Mouse (Mus musculus) right cerebral cortex, adult 2 months (tissue): Measurements from ENCODE around the gene Tut4.
A peak's percentile ranks its signal among the peaks of the same experiment; 100 is the strongest.

ENCODE experiments used
- DNase-seq, 2 experiments: peaks; one replicate each; pipeline ENCODE4 v3.0.0; 2021 to 2022; ENCODE audit warnings: low spot score in 2 of 2

The Tut4 gene

GRCm38 (mm10) chr4:108503023-108503422 is 43.8 kb downstream of the Tut4 start:
- DNase-seq = no peak

GRCm38 (mm10) chr4:108539701-108540100 is 80.5 kb downstream of the Tut4 start:
- no peak for DNase-seq

GRCm38 (mm10) chr4:108565026-108565425 is 105.8 kb downstream of the Tut4 start:
- DNase-seq = no peak

- DNase-seq = no peak
Measured at GRCm38 (mm10) chr4:108572644-108573043, 113.4 kb downstream of the Tut4 start.

- DNase-seq = peak; percentile 97 to 98
Measured at GRCm38 (mm10) chr4:108578840-108579742, 119.9 kb downstream of the Tut4 start, which contains the start of the genes Prpf38a and Orc1. TSS of gene Prpf38a (minus strand) at chr4:108579336. TSS of gene Orc1 (plus strand) at chr4:108579423.

GRCm38 (mm10) chr4:108579743-108580411 is 120.7 kb downstream of the Tut4 start:
- DNase-seq = no peak

- DNase-seq = no peak
Measured at GRCm38 (mm10) chr4:108593376-108593775, 134.2 kb downstream of the Tut4 start.

- no peak for DNase-seq
Measured at GRCm38 (mm10) chr4:108595785-108596184, 136.6 kb downstream of the Tut4 start.

- DNase-seq = no peak
Measured at GRCm38 (mm10) chr4:108598306-108598705, 139.1 kb downstream of the Tut4 start.

GRCm38 (mm10) chr4:108601870-108602269 is 142.6 kb downstream of the Tut4 start:
- DNase-seq = no peak

- no peak for DNase-seq
Measured at GRCm38 (mm10) chr4:108608651-108609050, 149.4 kb downstream of the Tut4 start.
